Mouse (Mus musculus): Measurements from ENCODE around the gene Tmtc4. TPM values are rescaled to one million over a fixed set of nuclear protein-coding genes. Genes with fewer than 3 reads are reported as not detected.

The Tmtc4 gene
- 48.0 and 48.9 TPM in 2 replicates for polyA plus RNA-seq (2015; fragmentation: Nextera tagmentation; extraction: Ambion mirVana)

- H3K4me1 ChIP-seq (ENCODE audit: control insufficient read depth, insufficient read depth, low read length) = peaks cover 14% of the 10 kb centered on the region
- no peaks in the 10 kb centered on the region for H3K27me3 ChIP-seq (ENCODE audit: control insufficient read depth, insufficient read depth, low read depth, low read length)
- peak; percentile 99 for ATAC-seq
Observed at GRCm38 (mm10) chr14:122983226-122984215, at the start of gene Tmtc4. Gene Tmtc4, minus strand, starts transcription at chr14:122984035.

GRCm38 (mm10) chr14:123032435-123032834, 48.6 kb upstream of the Tmtc4 start:
- Histone ChIP-seq H3K4me1 (ENCODE audit: control insufficient read depth, insufficient read depth, low read length) (no peaks in the 10 kb centered on the region), H3K9me3 (replicated peaks; ENCODE audit: control insufficient read depth, low read length, poor library complexity, severe bottlenecking) (no peaks in the 10 kb centered on the region), H3K27ac (ENCODE audit: low read length) (no peak overlapping the region), H3K27me3 (ENCODE audit: control insufficient read depth, insufficient read depth, low read depth, low read length) (no peaks in the 10 kb centered on the region), H3K36me3 (ENCODE audit: control insufficient read depth, insufficient read depth, low read length) (no peaks in the 10 kb centered on the region), H3K4me3 (ENCODE audit: low read depth, low read length) (no peak overlapping the region), H3K9ac (ENCODE audit: low read depth, low read length) (no peak overlapping the region), H3K4me2 (ENCODE audit: low read length) (no peak overlapping the region)
- 81% methylated on average over 1 of the region's 1 CpGs for WGBS
- ATAC-seq = no peak

More at GRCm38 (mm10) chr14:122983226-122984215, at the start of gene Tmtc4:
- H3K9ac ChIP-seq (ENCODE audit: low read depth, low read length) = peak within 1 kb of the TSS; percentile 86
- peak within 1 kb of the TSS; percentile 75 for H3K4me2 ChIP-seq (ENCODE audit: low read length)
- no peaks in the 10 kb centered on the region for H3K36me3 ChIP-seq (ENCODE audit: control insufficient read depth, insufficient read depth, low read length)
- H3K4me3 ChIP-seq (ENCODE audit: low read depth, low read length) = peak within 1 kb of the TSS; percentile 79
- WGBS = under 1% methylated on average over 50 of the region's 54 CpGs
- H3K27ac ChIP-seq (ENCODE audit: low read length) = peak within 1 kb of the TSS; percentile 91
- H3K9me3 ChIP-seq (replicated peaks; ENCODE audit: control insufficient read depth, low read length, poor library complexity, severe bottlenecking) = no peaks in the 10 kb centered on the region

- Histone ChIP-seq H3K4me1 (ENCODE audit: control insufficient read depth, insufficient read depth, low read length) (no peaks in the 10 kb centered on the region), H3K36me3 (ENCODE audit: control insufficient read depth, insufficient read depth, low read length) (no peaks in the 10 kb centered on the region), H3K4me3 (ENCODE audit: low read depth, low read length) (no peak overlapping the region), H3K27ac (ENCODE audit: low read length) (no peak overlapping the region), H3K4me2 (ENCODE audit: low read length) (no peak overlapping the region), H3K27me3 (ENCODE audit: control insufficient read depth, insufficient read depth, low read depth, low read length) (no peaks in the 10 kb centered on the region), H3K9me3 (replicated peaks; ENCODE audit: control insufficient read depth, low read length, poor library complexity, severe bottlenecking) (no peaks in the 10 kb centered on the region), H3K9ac (ENCODE audit: low read depth, low read length) (no peak overlapping the region)
- 81% methylated on average over 2 of the region's 2 CpGs for WGBS
- ATAC-seq = no peak
Observed at GRCm38 (mm10) chr14:123027876-123028275, 44.0 kb upstream of the Tmtc4 start.

- Histone ChIP-seq H3K4me3 (ENCODE audit: low read depth, low read length) (no peak overlapping the region), H3K27me3 (ENCODE audit: control insufficient read depth, insufficient read depth, low read depth, low read length) (no peaks in the 10 kb centered on the region)
- ATAC-seq = no peak
Observed at GRCm38 (mm10) chr14:123022981-123023380, 39.1 kb upstream of the Tmtc4 start.

GRCm38 (mm10) chr14:123016310-123016709, 32.5 kb upstream of the Tmtc4 start:
- Histone ChIP-seq H3K9ac (ENCODE audit: low read depth, low read length) (no peak overlapping the region), H3K27ac (ENCODE audit: low read length) (no peak overlapping the region), H3K4me3 (ENCODE audit: low read depth, low read length) (no peak overlapping the region), H3K4me1 (ENCODE audit: control insufficient read depth, insufficient read depth, low read length) (no peaks in the 10 kb centered on the region), H3K4me2 (ENCODE audit: low read length) (no peak overlapping the region), H3K9me3 (replicated peaks; ENCODE audit: control insufficient read depth, low read length, poor library complexity, severe bottlenecking) (no peaks in the 10 kb centered on the region), H3K36me3 (ENCODE audit: control insufficient read depth, insufficient read depth, low read length) (no peaks in the 10 kb centered on the region), H3K27me3 (ENCODE audit: control insufficient read depth, insufficient read depth, low read depth, low read length) (no peaks in the 10 kb centered on the region)
- no peak for ATAC-seq
- WGBS = 94% methylated on average over 1 of the region's 1 CpGs

More at GRCm38 (mm10) chr14:123022981-123023380, 39.1 kb upstream of the Tmtc4 start:
- Histone ChIP-seq H3K27ac (ENCODE audit: low read length) (no peak overlapping the region), H3K9me3 (replicated peaks; ENCODE audit: control insufficient read depth, low read length, poor library complexity, severe bottlenecking) (no peaks in the 10 kb centered on the region), H3K36me3 (ENCODE audit: control insufficient read depth, insufficient read depth, low read length) (no peaks in the 10 kb centered on the region), H3K4me2 (ENCODE audit: low read length) (no peak overlapping the region), H3K4me1 (ENCODE audit: control insufficient read depth, insufficient read depth, low read length) (no peaks in the 10 kb centered on the region), H3K9ac (ENCODE audit: low read depth, low read length) (no peak overlapping the region)

- Histone ChIP-seq H3K27ac (ENCODE audit: low read length) (no peak overlapping the region), H3K4me3 (ENCODE audit: low read depth, low read length) (no peak overlapping the region), H3K27me3 (ENCODE audit: control insufficient read depth, insufficient read depth, low read depth, low read length) (no peaks in the 10 kb centered on the region), H3K4me2 (ENCODE audit: low read length) (no peak overlapping the region), H3K4me1 (ENCODE audit: control insufficient read depth, insufficient read depth, low read length) (no peaks in the 10 kb centered on the region), H3K9me3 (replicated peaks; ENCODE audit: control insufficient read depth, low read length, poor library complexity, severe bottlenecking) (no peaks in the 10 kb centered on the region), H3K9ac (ENCODE audit: low read depth, low read length) (no peak overlapping the region), H3K36me3 (ENCODE audit: control insufficient read depth, insufficient read depth, low read length) (no peaks in the 10 kb centered on the region)
- no peak for ATAC-seq
- WGBS = 91% methylated on average over 2 of the region's 2 CpGs
Observed at GRCm38 (mm10) chr14:123015687-123016086, 31.9 kb upstream of the Tmtc4 start.

GRCm38 (mm10) chr14:123009108-123010018, 25.5 kb upstream of the Tmtc4 start:
- Histone ChIP-seq H3K4me1 (ENCODE audit: control insufficient read depth, insufficient read depth, low read length) (peaks cover 8% of the 10 kb centered on the region; the same call in 1 of the 2 replicates), H3K27ac (ENCODE audit: low read length) (peak overlapping the region; percentile 58), H3K4me3 (ENCODE audit: low read depth, low read length) (no peak overlapping the region), H3K36me3 (ENCODE audit: control insufficient read depth, insufficient read depth, low read length) (no peaks in the 10 kb centered on the region), H3K9ac (ENCODE audit: low read depth, low read length) (peak overlapping the region; percentile 27), H3K4me2 (ENCODE audit: low read length) (peak overlapping the region; percentile 31), H3K9me3 (replicated peaks; ENCODE audit: control insufficient read depth, low read length, poor library complexity, severe bottlenecking) (no peaks in the 10 kb centered on the region), H3K27me3 (ENCODE audit: control insufficient read depth, insufficient read depth, low read depth, low read length) (no peaks in the 10 kb centered on the region)
- peak; percentile 94 for ATAC-seq
- WGBS = 28% methylated on average over 18 of the region's 18 CpGs

- no peaks in the 10 kb centered on the region for H3K9me3 ChIP-seq (replicated peaks; ENCODE audit: control insufficient read depth, low read length, poor library complexity, severe bottlenecking)
- H3K9ac ChIP-seq (ENCODE audit: low read depth, low read length) = peak overlapping the region; percentile 27; the same call in 1 of the 2 replicates
- peaks cover 8% of the 10 kb centered on the region; the same call in 1 of the 2 replicates for H3K4me1 ChIP-seq (ENCODE audit: control insufficient read depth, insufficient read depth, low read length)
- no peaks in the 10 kb centered on the region for H3K27me3 ChIP-seq (ENCODE audit: control insufficient read depth, insufficient read depth, low read depth, low read length)
- no peaks in the 10 kb centered on the region for H3K36me3 ChIP-seq (ENCODE audit: control insufficient read depth, insufficient read depth, low read length)
- ATAC-seq = peak; percentile 66
- WGBS = 32% methylated on average over 2 of the region's 2 CpGs
- H3K4me3 ChIP-seq (ENCODE audit: low read depth, low read length) = no peak overlapping the region
- peak overlapping the region; percentile 58 for H3K27ac ChIP-seq (ENCODE audit: low read length)
- H3K4me2 ChIP-seq (ENCODE audit: low read length) = peak overlapping the region; percentile 31; the same call in 1 of the 2 replicates
Observed at GRCm38 (mm10) chr14:123008672-123009071, 24.8 kb upstream of the Tmtc4 start.
